Mouse (Mus musculus): ENCODE measurements at regions not wholly inside any gene's neighbourhood (a gene's known extent, or its start where the extent isn't known, plus 50 kb on each side); places are given as distances from the start of the nearest gene placed in this dataset.
A peak's percentile ranks its signal among the peaks of the same experiment; 100 is the strongest.

DNA sequence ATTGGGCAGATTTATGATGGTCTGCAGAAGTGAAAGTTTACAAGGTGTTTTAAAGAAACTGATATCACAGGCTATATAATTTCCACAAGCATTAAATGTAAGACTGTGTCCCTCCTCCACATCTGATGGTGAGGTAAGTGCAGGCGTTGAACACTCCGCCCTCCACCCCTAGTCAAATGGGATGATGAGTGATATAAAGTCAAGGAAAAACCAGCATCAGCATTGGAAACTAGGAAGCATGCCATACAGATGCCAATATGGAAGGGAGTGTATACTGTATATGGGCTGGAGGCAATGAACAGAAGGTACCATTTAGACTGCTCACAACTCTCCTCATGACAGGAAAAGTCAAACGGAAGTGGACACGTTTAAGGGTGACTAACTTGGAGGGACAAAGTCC is 468.5 kb upstream of the Gm26657 start:
- no peak for DNase-seq (ENCODE audit: extremely low spot score, low spot score)

- no peak for DNase-seq (ENCODE audit: extremely low spot score, low spot score)
These were observed 475.2 kb upstream of the Gm26657 start for GRCm38 (mm10) chr4:56264626-56265025.

GRCm38 (mm10) chr4:56263822-56264221 is 476.0 kb upstream of the Gm26657 start:
- no peak for DNase-seq (ENCODE audit: extremely low spot score, low spot score)

GRCm38 (mm10) chr4:56262589-56262988 is 477.3 kb upstream of the Gm26657 start:
- no peak for DNase-seq (ENCODE audit: extremely low spot score, low spot score)

DNA sequence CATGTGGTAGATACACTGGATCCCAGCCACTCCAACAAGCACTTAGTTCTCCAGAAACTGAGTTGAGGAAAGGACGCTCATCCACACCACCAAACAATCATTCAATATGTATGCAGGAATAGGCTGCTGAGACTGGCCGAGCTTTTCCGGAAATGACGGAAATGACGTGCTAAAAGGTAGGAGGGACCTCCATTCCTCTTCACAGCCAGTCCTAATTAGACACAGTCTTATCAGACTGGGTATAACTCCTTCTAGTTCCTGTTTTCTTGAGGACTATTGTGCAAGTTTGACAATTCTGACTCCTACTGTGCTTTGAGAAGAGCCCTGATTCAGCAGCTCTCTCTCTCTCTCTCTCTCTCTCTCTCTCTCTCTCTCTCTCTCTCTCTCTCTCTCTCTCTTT is 477.9 kb upstream of the Gm26657 start:
- DNase-seq (ENCODE audit: extremely low spot score, low spot score) = no peak

GRCm38 (mm10) chr4:56252375-56252774 is 487.5 kb upstream of the Gm26657 start:
- no peak for DNase-seq (ENCODE audit: extremely low spot score, low spot score)

DNA sequence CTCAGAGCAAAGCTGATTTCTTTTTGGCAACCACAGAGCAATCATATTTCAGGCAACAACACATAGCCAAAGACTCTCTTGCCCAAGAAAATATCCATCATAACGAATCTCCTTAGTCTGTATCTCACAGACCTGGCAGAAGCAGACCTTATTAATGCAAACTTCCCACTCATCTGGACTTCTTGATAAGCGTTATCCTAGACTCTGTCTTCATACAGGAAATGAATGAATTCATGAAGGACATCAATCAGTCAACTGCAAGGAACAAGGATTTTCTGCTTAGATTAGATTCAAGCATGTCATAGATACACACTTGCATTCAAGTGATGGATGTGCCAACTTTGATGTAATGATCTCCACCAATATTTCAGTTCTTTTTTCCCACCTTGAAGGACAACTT is 488.1 kb upstream of the Gm26657 start:
- DNase-seq (ENCODE audit: extremely low spot score, low spot score) = no peak

DNA sequence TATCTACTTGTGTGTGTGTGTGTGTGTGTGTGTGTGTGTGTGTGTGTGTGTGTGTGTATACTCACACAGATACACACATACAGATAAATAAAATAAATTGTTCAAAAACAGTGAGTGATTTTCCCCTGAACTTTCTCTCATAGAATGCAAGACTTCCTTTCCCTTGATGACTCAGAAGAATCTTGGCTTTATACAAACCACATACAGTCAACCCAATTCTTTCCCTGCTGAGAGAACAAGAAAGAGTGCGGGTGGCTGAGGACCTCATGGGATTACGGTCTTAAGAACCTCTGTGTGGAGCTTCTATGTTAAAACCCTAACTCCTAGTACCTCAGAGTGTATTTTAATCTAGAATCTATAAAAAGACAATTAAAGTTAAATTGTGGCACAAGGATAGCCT is 489.3 kb upstream of the Gm26657 start:
- DNase-seq (ENCODE audit: extremely low spot score, low spot score) = no peak

DNA sequence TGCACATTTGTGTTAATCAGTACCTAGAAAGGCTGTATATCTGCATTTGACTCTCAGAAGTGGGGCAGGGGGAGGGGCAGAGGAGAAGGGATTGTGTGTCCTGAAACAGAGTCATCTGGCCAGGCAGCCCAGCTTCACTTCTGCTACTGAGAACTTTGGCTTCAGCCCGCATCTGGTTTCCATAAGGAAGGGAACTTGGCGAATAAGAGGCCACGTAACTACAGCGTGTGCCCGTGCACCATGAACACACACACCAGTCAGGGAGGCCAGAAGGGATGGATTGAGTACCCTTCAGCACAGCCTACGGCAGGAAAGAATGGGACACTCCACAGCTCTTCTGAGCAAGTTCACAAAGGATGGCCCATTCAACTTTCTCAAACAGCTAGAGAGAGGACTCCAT is 496.0 kb upstream of the Gm26657 start:
- no peak for DNase-seq (ENCODE audit: extremely low spot score, low spot score)

DNA sequence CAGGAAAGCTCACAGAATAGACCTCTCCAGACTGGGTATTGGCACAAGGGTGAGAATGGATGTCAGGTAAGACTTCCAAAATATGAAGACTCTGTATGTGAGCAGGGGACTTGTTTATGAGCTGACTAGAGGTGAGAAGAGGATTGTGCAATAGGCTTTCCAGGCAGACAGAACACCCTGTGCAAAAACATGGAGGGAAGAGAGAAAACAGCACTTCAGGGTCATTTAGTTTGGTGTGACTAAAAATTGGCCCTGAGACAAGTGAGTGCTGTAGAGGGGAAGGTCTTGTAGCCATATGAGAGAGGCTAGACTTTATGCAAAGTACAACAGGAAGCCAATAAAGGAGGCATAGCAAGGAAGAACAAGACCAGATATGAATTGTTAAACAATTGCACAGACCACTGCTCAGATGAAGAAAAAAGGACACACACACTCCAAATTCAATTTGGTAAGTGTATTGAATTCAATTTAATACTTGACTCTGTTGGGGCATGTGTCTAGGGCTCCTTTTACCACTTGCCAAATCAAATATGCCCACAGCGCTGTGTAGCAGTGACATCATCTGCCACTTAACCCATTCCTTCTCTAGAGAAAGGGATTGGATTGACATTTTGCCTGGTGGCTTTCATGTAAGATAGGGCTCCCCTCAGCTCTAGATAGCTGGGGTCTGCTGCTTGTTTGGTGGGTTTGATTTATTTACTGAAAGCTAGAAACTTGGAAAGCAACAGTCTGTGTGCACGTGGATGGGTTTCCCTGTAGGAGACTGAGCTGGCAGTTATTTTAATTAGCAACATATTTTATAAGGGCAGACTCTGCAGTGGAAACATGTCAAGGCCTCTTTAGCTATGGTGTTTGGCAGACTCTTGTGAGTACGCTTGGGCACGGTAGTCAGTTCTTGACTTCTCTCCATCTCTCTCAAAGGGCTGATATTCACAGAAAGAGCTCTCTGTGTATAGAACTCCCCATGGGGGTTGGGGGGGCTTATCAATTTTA is 501.1 kb upstream of the Gm26657 start:
- DNase-seq (ENCODE audit: extremely low spot score, low spot score) = no peak

GRCm38 (mm10) chr4:56231414-56231813 is 508.5 kb upstream of the Gm26657 start:
- DNase-seq (ENCODE audit: extremely low spot score, low spot score) = no peak

DNA sequence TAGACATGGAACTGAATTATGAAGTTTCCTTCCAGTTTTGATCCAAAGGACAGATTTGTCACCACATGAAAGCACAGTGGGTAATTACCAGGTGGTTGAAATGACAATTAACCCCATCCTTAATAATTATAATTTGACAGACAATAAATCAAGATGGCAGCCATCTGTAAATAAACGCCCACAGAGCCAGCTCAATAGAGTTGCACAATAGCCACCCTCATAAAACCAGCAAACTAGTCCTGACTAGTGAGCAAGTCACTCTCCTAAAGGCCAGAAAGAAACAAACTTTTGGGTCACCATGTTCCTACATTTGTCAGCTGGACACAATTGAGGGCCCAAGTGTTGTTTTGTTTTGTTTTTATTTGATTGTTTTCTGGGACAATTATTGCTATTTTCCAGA is 509.4 kb upstream of the Gm26657 start:
- no peak for DNase-seq (ENCODE audit: extremely low spot score, low spot score)

GRCm38 (mm10) chr4:56226493-56226892 is 513.4 kb upstream of the Gm26657 start:
- DNase-seq (ENCODE audit: extremely low spot score, low spot score) = no peak

GRCm38 (mm10) chr4:56224542-56224941 is 515.3 kb upstream of the Gm26657 start:
- no peak for DNase-seq (ENCODE audit: extremely low spot score, low spot score)

DNA sequence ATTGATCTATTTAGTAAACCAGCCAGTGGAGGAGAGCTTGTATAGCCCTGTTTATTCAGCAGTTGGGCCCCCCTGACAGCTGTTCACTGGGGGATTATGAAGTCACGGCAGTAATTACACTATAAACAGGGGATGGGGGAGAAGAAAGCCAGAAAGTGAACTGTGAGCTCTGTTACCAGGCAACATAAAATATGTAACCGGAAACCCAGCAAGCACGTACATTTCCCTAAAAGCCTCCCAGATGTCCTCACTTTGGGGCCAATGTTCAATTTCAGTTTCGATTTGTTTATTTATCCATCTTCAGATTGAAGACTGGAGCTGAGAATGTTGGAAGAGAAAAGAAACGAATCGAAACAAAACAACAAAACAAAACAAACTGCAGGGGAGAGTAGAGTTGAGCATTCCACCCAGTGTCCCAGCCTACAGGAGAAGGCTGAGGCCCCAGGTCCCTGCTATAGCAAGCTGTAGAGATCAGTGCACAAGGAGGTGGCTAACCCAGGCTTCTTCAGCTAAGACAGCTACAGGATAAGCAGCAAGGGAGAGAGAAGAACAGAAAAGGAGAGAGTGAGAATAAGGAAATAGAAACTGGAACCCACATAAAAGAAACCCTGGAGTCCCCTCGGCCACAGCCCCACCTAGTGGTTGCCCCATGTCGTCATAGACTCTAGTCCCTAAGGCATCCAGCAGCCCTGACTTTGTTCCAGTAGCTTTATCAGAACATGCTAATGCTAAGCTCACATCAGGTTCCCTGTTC is 517.7 kb upstream of the Gm26657 start:
- peak; percentile 18 for DNase-seq (ENCODE audit: extremely low spot score, low spot score)

DNA sequence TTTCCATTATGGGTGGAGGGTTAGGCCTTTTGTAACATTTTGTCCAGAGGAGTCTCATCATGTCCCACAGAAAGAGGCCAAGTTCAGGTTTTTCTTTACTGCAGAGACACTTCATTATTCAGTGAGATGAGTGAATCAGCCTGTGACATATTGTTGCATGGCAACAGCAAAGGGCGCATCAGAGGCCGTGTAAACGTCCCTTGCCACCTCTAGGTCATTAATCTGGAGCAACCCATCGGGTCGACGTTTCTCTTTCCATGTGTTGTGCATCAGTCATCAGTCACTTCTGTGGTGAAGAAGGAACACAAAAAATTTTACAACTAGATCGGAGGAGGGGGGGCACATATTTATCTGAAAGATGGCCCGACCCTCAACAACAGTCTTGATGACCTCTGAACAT is 519.3 kb upstream of the Gm26657 start:
- DNase-seq (ENCODE audit: extremely low spot score, low spot score) = peak; percentile 21

GRCm38 (mm10) chr4:56209499-56209898 is 530.4 kb upstream of the Gm26657 start:
- DNase-seq (ENCODE audit: extremely low spot score, low spot score) = no peak

DNA sequence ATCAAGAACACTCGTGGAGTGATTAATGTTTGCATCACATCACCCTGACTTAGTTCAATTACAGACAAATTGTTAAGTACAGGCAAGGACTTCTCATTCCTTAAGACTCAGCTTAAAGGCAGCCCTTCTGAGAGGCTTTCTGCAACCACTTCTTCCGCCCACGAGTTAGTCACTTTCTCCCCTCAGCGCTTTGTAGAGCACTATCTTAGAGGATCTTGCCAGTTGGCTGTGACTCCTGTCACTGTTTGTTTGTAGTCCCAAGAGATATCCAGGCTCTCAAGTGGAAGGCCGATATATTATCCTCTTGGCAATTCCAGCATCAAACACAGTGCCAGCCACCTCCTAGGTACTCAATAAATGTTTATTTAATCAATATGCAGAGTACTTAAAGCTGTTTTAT is 532.1 kb upstream of the Gm26657 start:
- no peak for DNase-seq (ENCODE audit: extremely low spot score, low spot score)

- no peak for DNase-seq (ENCODE audit: extremely low spot score, low spot score)
These were observed 534.8 kb upstream of the Gm26657 start for GRCm38 (mm10) chr4:56205069-56205468.

DNA sequence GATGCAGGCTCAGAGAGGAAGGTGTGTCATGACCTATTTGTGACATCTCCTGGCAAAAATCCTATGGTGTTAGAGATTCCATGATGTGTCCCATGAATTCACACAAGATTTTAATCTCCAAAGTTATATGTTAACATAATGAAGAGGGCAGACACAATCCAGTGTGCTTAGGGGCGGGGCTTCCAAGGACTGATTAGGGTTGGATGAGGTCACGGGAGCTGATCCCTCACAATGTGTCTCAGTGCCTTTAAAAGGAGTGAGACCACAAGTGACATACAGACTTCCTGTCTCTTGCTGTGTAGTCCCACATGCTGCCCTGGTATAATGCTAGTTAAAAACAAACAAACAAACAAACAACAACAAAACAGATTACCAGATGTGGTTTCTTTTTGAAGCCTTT is 546.5 kb upstream of the Gm26657 start:
- DNase-seq (ENCODE audit: extremely low spot score, low spot score) = no peak

- DNase-seq (ENCODE audit: extremely low spot score, low spot score) = no peak
These were observed 547.4 kb upstream of the Gm26657 start for GRCm38 (mm10) chr4:56192516-56192915.

DNA sequence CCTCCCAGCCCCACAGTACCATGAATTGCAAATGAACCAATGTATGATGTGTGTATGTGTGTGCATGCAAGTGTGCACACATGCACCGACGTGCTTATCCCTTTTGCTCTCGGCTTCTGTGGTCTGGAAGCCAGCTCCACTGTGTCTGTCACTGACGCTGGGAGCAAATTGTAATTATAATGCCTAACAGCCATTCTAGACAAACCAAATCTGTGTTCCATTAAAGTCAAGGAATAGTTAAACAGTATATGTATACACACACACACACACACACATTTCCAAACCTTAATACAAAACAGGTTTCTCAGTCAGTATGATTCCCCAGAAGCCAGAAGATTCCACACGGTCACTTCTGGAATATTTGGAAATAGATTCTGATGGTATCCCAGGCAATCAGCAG is 560.3 kb upstream of the Gm26657 start:
- DNase-seq (ENCODE audit: extremely low spot score, low spot score) = no peak

Data from neural tube, embryonic 10.5 days (tissue).